ENCODE assay signal across 11 mouse cellular contexts in the genomic region with DNA sequence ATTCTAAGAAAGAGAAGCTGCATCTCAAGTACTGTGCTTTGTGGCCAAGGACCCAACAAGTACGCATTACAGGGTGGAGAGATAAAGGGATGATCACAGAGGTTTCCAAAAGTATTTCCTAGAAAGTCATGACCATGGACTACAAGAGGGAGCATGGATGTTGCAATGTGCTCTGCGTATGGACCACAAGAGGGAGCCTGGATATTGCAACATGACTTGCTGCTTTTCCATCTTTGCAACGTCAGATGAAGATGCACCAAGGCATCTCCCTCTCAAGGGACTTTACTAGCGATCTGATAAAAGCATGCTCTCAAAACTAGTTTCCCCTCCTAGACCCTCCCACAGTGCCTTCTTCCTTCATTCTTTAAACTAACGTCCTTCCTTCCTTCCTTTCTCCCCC.
A peak's percentile ranks its signal among the peaks of the same experiment; 100 is the strongest.
DNase-seq lines count a peak whose midpoint lies in the region; ATAC-seq and TF ChIP-seq lines count a peak whose summit lies in the region.
"Had no signal": no experiment of that assay in that cellular context is flagged by ENCODE, and none has a peak within 500 bp of the region (broad histone marks: within the 10 kb centered on the region; RNA-seq: fewer than 3 reads in every experiment).

No protein-coding gene starts in this region.

- DNase-seq in cerebellum, adult 2 months = no peak
- no peak for DNase-seq in cerebellum, adult 11 months
- no peak for DNase-seq in liver, postnatal 0 days
- DNase-seq in liver = no peak
- peak; percentile 51 for DNase-seq in embryonic facial prominence, embryonic 14.5 days (ENCODE audit: low spot score)
- DNase-seq in midbrain, postnatal 0 days (ENCODE audit: low spot score) = peak; percentile 81
- no peak for DNase-seq in thymus, postnatal 36 days
- no peak for DNase-seq in urinary bladder, postnatal 14 days (ENCODE audit: low spot score)

- peak; percentile 41; the same call in 1 of the 2 replicates for TF ChIP-seq CTCF in cerebellum, adult 2 months (IDR thresholded peaks at IDR 0.05; ENCODE audit: borderline replicate concordance, insufficient read depth, low read depth, low read length)
- peak; percentile 63 for TF ChIP-seq CTCF in liver, postnatal 0 days (IDR thresholded peaks at IDR 0.05; ENCODE audit: low read depth)
- peak; percentile 93 for TF ChIP-seq CTCF in midbrain, postnatal 0 days (IDR thresholded peaks at IDR 0.05)

- no peak for TF ChIP-seq EP300 in liver, postnatal 0 days (IDR thresholded peaks at IDR 0.05; ENCODE audit: low read depth)

- no peak overlapping the region for H3K9ac ChIP-seq in liver, postnatal 0 days (replicated peaks)
- no peak overlapping the region for H3K9ac ChIP-seq in embryonic facial prominence, embryonic 14.5 days (ENCODE audit: low read depth, low read length)
- H3K9ac ChIP-seq in midbrain, postnatal 0 days (replicated peaks; ENCODE audit: low read length, poor library complexity, severe bottlenecking) = no peak overlapping the region
- H3K9ac ChIP-seq: limb, embryonic 15.5 days; stomach, embryonic 15.5 days had no signal

- H3K4me1 ChIP-seq in cerebellum, adult 2 months (ENCODE audit: control insufficient read depth, insufficient read depth, low read length) = no peaks in the 10 kb centered on the region
- no peaks in the 10 kb centered on the region for H3K4me1 ChIP-seq in liver, postnatal 0 days (ENCODE audit: insufficient read depth)
- H3K4me1 ChIP-seq in embryonic facial prominence, embryonic 14.5 days (ENCODE audit: control insufficient read depth, insufficient read depth, low read length) = no peaks in the 10 kb centered on the region
- H3K4me1 ChIP-seq in midbrain, postnatal 0 days (ENCODE audit: insufficient read depth, low read length) = no peaks in the 10 kb centered on the region
- H3K4me1 ChIP-seq: limb, embryonic 15.5 days; stomach, embryonic 15.5 days had no signal

- no peak overlapping the region for H3K27ac ChIP-seq in cerebellum, adult 2 months (ENCODE audit: insufficient read depth, low read length)
- no peak overlapping the region for H3K27ac ChIP-seq in liver, postnatal 0 days (ENCODE audit: low read depth)
- H3K27ac ChIP-seq in embryonic facial prominence, embryonic 14.5 days (replicated peaks; ENCODE audit: low read depth, low read length) = no peak overlapping the region
- H3K27ac ChIP-seq in midbrain, postnatal 0 days (ENCODE audit: low read depth, low read length) = no peak overlapping the region
- H3K27ac ChIP-seq: limb, embryonic 15.5 days; stomach, embryonic 15.5 days had no signal

- no peak overlapping the region for H3K4me2 ChIP-seq in liver, postnatal 0 days (ENCODE audit: low read depth, low read length)
- H3K4me2 ChIP-seq in embryonic facial prominence, embryonic 14.5 days (ENCODE audit: low read depth, low read length) = no peak overlapping the region
- H3K4me2 ChIP-seq in midbrain, postnatal 0 days (ENCODE audit: low read depth, low read length, poor library complexity, severe bottlenecking) = peak overlapping the region; percentile 36
- H3K4me2 ChIP-seq: limb, embryonic 15.5 days; stomach, embryonic 15.5 days had no signal

- H3K27me3 ChIP-seq in cerebellum, adult 2 months (ENCODE audit: control insufficient read depth, insufficient read depth, low read length) = no peaks in the 10 kb centered on the region
- H3K27me3 ChIP-seq in liver, postnatal 0 days (ENCODE audit: insufficient read depth, low read length) = no peaks in the 10 kb centered on the region
- H3K27me3 ChIP-seq in embryonic facial prominence, embryonic 14.5 days (replicated peaks; ENCODE audit: control insufficient read depth, insufficient read depth, low read length) = no peaks in the 10 kb centered on the region
- no peaks in the 10 kb centered on the region for H3K27me3 ChIP-seq in midbrain, postnatal 0 days (ENCODE audit: insufficient read depth, low read length)
- H3K27me3 ChIP-seq: limb, embryonic 15.5 days; stomach, embryonic 15.5 days had no signal

- TF ChIP-seq POLR2A in cerebellum, adult 2 months (IDR thresholded peaks at IDR 0.05; ENCODE audit: borderline replicate concordance, insufficient read depth, low read length) = no peak

- H3K4me3 ChIP-seq in cerebellum, adult 2 months (replicated peaks; ENCODE audit: insufficient read depth, low read depth, low read length) = no peak overlapping the region
- H3K4me3 ChIP-seq in liver, postnatal 0 days (ENCODE audit: low read depth, low read length) = no peak overlapping the region
- no peak overlapping the region for H3K4me3 ChIP-seq in embryonic facial prominence, embryonic 14.5 days (ENCODE audit: low read depth, low read length)
- H3K4me3 ChIP-seq in midbrain, postnatal 0 days (ENCODE audit: low read depth, low read length) = no peak overlapping the region
- H3K4me3 ChIP-seq: erythroblast, embryonic 14.5 days; limb, embryonic 15.5 days; stomach, embryonic 15.5 days had no signal

- 39% methylated on average over 5 of the region's 5 CpGs for WGBS in cerebellum, adult 2 months
- 35% methylated on average over 5 of the region's 5 CpGs for WGBS in liver, postnatal 0 days (ENCODE audit: insufficient replicate concordance)
- WGBS in embryonic facial prominence, embryonic 14.5 days = 40% methylated on average over 5 of the region's 5 CpGs
- 49% methylated on average over 5 of the region's 5 CpGs for WGBS in midbrain, postnatal 0 days

- no peaks in the 10 kb centered on the region for H3K9me3 ChIP-seq in liver, postnatal 0 days (ENCODE audit: low read length)
- H3K9me3 ChIP-seq in embryonic facial prominence, embryonic 14.5 days (ENCODE audit: control insufficient read depth, low read length) = no peaks in the 10 kb centered on the region
- H3K9me3 ChIP-seq in midbrain, postnatal 0 days (ENCODE audit: low read length) = no peaks in the 10 kb centered on the region
- H3K9me3 ChIP-seq: limb, embryonic 15.5 days; stomach, embryonic 15.5 days had no signal

- H3K36me3 ChIP-seq in liver, postnatal 0 days (replicated peaks; ENCODE audit: insufficient read depth, low read length) = no peaks in the 10 kb centered on the region
- H3K36me3 ChIP-seq in embryonic facial prominence, embryonic 14.5 days (ENCODE audit: control insufficient read depth, insufficient read depth, low read length) = no peaks in the 10 kb centered on the region
- no peaks in the 10 kb centered on the region for H3K36me3 ChIP-seq in midbrain, postnatal 0 days (ENCODE audit: insufficient read depth, low read length)
- H3K36me3 ChIP-seq: limb, embryonic 15.5 days; stomach, embryonic 15.5 days had no signal

- no peak for ATAC-seq in liver, postnatal 0 days
- no peak for ATAC-seq in embryonic facial prominence, embryonic 14.5 days (ENCODE audit: low read depth)
- peak; percentile 65; the same call in 1 of the 2 replicates for ATAC-seq in midbrain, postnatal 0 days (ENCODE audit: low FRiP score)

Comparison
In these comparisons a context has a peak if more than half of its experiments do, and no peak if none do; other contexts are left out.
1. DNase-seq: peak in embryonic facial prominence, embryonic 14.5 days (single experiment) and midbrain, postnatal 0 days (single experiment); none in cerebellum, adult 2 months (0 of 2), cerebellum, adult 11 months (single experiment), liver, postnatal 0 days (single experiment), liver (single experiment), thymus, postnatal 36 days (0 of 2) and urinary bladder, postnatal 14 days (single experiment).
2. CTCF ChIP-seq: peak in every context shown above with its lines; median percentile 93 in midbrain, postnatal 0 days; 63 in liver, postnatal 0 days; 41 in cerebellum, adult 2 months.